Mouse (Mus musculus): ENCODE measurements at regions not wholly inside any gene's neighbourhood (a gene's known extent, or its start where the extent isn't known, plus 50 kb on each side); places are given as distances from the start of the nearest gene placed in this dataset.
A peak's percentile ranks its signal among the peaks of the same experiment; 100 is the strongest.

DNA sequence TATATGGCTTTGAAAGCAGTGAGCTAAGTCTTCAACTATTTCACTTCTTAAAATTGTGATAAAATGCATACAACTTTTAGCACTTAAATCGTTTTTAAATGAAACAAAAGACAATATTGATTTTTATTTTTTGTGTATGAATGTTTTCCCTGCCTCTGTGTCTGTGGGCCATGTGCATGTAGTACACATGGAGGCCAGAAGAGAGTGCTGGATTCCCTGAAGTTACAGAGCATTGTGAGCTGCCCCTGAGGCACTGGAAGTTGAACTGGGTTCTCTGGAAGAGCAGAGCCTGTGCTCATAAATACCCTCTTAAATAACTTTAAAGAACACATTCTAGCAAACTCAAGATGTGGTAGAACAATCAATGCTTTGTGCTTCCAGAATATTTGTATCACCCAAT lies 61.8 kb upstream of the Gm6812 start:
- DNase-seq (ENCODE audit: low read depth, low spot score) = no peak

DNA sequence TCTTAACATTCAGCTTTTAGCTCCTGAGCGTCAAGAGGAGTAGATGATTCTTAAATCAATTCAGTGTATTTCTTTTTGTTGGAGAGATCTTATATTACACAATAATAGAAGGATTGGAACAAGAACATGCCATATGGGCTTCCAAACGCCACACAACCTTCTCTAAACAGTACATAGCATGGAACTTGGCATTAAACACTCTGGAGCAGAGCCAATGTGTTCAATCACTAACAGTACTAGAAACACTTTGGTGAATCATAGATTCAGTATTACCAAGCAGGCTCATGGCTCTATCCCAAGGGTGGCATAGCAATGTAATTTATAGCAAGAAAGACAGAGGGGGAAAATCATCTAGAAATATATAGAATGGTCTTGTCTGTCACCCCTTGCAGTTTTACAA lies 60.4 kb upstream of the Gm6812 start:
- DNase-seq (ENCODE audit: low read depth, low spot score) = no peak

DNA sequence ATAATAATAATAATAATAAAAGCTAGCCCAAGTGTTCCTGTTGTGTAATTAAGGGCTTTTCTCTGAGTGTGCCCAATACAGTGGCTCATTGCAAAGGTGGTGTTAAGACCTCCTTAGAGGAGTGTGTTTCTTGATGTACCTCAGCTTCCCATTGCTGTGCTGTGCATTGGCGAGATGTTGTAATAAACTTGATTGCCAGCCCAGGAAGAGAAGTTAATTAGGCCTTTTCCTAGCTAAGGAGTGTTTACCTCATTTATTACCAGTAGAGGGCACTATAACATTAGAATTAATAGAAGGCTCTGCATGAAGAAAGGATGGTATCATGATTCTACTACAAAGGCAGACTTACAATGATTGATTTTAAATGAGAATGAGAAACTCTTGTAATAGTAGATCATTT lies 57.9 kb upstream of the Gm6812 start:
- peak; percentile 16 for DNase-seq (ENCODE audit: low read depth, low spot score)

GRCm38 (mm10) chrX:68945741-68946140 lies 52.9 kb upstream of the Gm6812 start:
- DNase-seq (ENCODE audit: low read depth, low spot score) = no peak

Measured in ZHBTc4 (cell line).